Mouse (Mus musculus): ENCODE results near the gene Slc17a3. TPM values are rescaled to one million over a fixed set of nuclear protein-coding genes. Genes with fewer than 3 reads are reported as not detected.
A peak's percentile ranks its signal among the peaks of the same experiment; 100 is the strongest.

Gene Slc17a3
- not detected for polyA plus RNA-seq (2017; shearing (Covaris generic))

- ATAC-seq = no peak
Measured at GRCm38 (mm10) chr13:23839308-23839707, at the start of gene Slc17a3. TSS of gene Slc17a3 (plus strand) at chr13:23839434.

GRCm38 (mm10) chr13:23792520-23792919 lies 46.7 kb upstream of the Slc17a3 start:
- ATAC-seq = peak; percentile 37

- ATAC-seq = no peak
Measured at GRCm38 (mm10) chr13:23799405-23799804, 39.8 kb upstream of the Slc17a3 start.

- no peak for ATAC-seq
Measured at GRCm38 (mm10) chr13:23804532-23804931, 34.7 kb upstream of the Slc17a3 start.

GRCm38 (mm10) chr13:23806422-23807052 lies 32.7 kb upstream of the Slc17a3 start, which contains the start of gene Slc17a2:
TSS of gene Slc17a2 (plus strand) at chr13:23806993.
- ATAC-seq = no peak

- no peak for ATAC-seq
Measured at GRCm38 (mm10) chr13:23816148-23816547, 23.1 kb upstream of the Slc17a3 start.

GRCm38 (mm10) chr13:23820179-23820940 lies 18.9 kb upstream of the Slc17a3 start:
- ATAC-seq = no peak

- no peak for ATAC-seq
Measured at GRCm38 (mm10) chr13:23822213-23822612, 17.0 kb upstream of the Slc17a3 start.

- no peak for ATAC-seq
Measured at GRCm38 (mm10) chr13:23826606-23827005, 12.6 kb upstream of the Slc17a3 start.

- no peak for ATAC-seq
Measured at GRCm38 (mm10) chr13:23833053-23833452, 6.2 kb upstream of the Slc17a3 start.

- no peak for ATAC-seq
Measured at GRCm38 (mm10) chr13:23834836-23835235, 4.4 kb upstream of the Slc17a3 start.

- ATAC-seq = no peak
Measured at GRCm38 (mm10) chr13:23836630-23837029, 2.6 kb upstream of the Slc17a3 start.

GRCm38 (mm10) chr13:23845851-23846250 lies 6.6 kb downstream of the Slc17a3 start:
- ATAC-seq = no peak

GRCm38 (mm10) chr13:23849299-23849698 lies 10.1 kb downstream of the Slc17a3 start:
- no peak for ATAC-seq

GRCm38 (mm10) chr13:23856401-23856800 lies 17.2 kb downstream of the Slc17a3 start:
- no peak for ATAC-seq

- ATAC-seq = no peak
Measured at GRCm38 (mm10) chr13:23861815-23862214, 22.6 kb downstream of the Slc17a3 start.

GRCm38 (mm10) chr13:23864711-23865110 lies 25.5 kb downstream of the Slc17a3 start:
- ATAC-seq = no peak

GRCm38 (mm10) chr13:23866086-23866710 lies 27.0 kb downstream of the Slc17a3 start:
- ATAC-seq = no peak

GRCm38 (mm10) chr13:23867000-23867399 lies 27.8 kb downstream of the Slc17a3 start:
- no peak for ATAC-seq

- ATAC-seq = no peak
Measured at GRCm38 (mm10) chr13:23867405-23867804, 28.2 kb downstream of the Slc17a3 start, which contains the start of gene Slc17a1. TSS of gene Slc17a1 (plus strand) at chr13:23867750.

- no peak for ATAC-seq
Measured at GRCm38 (mm10) chr13:23868790-23869533, 29.7 kb downstream of the Slc17a3 start.

GRCm38 (mm10) chr13:23869996-23870395 lies 30.8 kb downstream of the Slc17a3 start:
- ATAC-seq = no peak

GRCm38 (mm10) chr13:23873141-23873540 lies 33.9 kb downstream of the Slc17a3 start:
- no peak for ATAC-seq

Data from CD4-positive, CD25-positive, alpha-beta regulatory T cell, adult 4 months (primary cell).